Mouse (Mus musculus): Measurements from ENCODE around the gene Tor2a.

Gene Tor2a

DNA sequence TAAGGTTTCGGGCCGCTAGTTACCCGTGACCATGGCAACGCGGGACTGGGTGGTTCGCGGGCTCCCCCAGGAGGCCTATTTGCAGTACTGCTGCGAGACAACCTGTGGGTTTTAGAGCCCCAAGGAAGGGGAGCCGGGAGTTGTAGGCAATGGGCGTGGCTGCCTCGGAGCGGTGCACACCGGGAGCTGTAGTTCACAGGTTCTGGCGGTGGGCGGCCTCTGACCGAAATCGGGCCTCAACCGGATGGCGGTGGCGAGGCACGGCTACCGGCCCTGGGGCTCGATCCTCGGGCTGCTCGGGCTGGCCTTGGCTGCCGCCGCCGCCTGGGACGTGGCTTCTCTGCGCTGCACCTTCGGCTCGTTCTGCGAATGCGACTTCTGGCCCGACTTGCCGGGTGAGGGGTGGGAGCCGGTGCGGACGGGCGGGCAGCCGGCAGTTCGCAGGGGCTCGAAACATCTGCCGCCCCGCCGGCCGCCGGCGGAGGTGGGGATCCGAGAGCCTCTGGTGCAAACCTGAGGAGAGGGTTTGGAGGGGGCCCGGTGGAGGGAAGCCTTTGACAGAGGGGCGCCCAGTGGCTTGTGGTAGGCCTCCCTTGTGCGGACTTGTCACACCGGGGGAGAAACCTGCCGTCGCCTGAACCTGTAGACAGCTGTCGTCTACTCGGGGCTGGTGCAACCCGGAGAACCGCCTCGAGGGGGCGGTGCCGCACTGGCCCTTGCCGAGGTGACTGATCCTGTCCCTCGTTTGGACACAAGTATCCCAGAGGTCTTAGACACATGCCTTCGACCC is at the start of gene Tor2a:
Gene Tor2a, plus strand, starts transcription at position 179 of the 790 bp plus-strand sequence.
- DNase-seq (ENCODE audit: low spot score) = peak; percentile 95

DNA sequence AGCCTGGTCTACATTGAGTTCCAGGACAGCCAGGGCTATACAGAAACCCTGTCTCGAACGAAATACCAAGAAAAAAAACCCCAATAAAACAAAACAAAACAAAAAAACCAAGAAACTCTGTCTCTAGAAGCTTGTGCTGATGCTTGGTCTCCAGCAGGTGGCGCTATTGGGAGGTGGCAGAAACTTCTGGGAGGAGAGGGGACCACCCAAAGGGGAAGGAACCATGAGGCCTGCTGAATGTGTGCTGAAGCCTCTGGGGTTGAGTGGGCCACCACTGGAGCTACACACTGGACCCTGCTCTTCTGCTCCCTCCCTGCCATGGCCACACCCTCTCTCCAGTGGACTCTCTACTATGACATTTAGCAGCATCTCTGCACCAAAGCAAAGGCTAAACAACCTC is 48.4 kb upstream of the Tor2a start:
- peak; percentile 68 for DNase-seq (ENCODE audit: low spot score)

GRCm38 (mm10) chr2:32709521-32710137 is 47.4 kb upstream of the Tor2a start:
- no peak for DNase-seq (ENCODE audit: low spot score)

DNA sequence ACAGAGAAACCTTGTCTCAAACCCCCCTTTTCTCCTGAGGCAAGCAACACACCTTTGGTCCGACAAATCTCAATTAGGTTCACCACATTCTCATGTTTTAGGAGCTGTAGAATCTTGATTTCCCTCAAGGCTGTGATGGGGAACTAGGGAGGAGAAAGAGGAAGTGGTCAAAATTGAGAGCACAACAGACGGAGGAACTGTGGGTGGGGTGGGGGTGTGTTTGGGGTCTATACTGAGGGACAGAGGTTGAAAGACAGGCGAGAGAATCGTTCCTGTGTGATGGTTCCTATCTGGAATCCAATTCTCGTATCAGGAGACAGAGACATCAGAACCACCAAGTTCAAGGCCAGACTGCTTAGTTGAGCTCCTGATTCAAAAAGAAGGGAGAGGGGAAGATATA is 46.6 kb upstream of the Tor2a start:
- DNase-seq (ENCODE audit: low spot score) = no peak

DNA sequence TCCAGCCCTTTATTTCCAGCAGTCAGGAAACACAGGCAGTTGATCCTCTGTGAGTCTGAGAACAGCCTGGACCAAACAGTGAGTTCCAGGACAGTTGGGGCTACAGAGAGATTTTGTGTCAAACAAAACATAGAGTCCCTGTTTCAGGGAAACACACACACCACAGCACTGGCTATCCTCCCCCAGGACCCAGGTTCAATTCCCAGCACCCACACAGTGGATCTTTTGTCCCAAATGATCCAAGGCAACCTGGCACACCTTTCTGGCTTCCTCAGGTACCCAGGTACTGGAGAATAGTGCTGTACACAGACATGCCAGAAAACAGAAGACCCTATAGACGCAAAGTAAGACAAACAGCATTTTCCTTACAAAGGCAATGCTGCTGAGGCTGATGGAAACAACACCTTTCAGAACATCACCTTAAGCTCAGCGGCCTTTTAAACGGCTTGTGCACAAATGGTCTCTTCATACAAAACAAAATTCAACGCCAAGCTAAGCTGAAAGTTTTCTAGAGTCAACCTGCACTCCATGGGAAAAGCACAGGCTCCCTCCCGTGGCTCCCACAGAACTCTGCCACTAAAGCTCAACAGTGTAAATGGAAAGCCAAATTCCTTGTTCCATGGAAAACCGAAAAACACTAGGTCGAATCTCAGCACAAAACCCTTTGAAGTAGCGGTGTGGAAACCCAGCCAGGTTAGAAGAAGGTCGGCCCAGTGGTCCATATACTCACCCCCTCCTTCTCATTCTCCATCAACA is 45.6 kb upstream of the Tor2a start:
- DNase-seq (ENCODE audit: low spot score) = no peak

DNA sequence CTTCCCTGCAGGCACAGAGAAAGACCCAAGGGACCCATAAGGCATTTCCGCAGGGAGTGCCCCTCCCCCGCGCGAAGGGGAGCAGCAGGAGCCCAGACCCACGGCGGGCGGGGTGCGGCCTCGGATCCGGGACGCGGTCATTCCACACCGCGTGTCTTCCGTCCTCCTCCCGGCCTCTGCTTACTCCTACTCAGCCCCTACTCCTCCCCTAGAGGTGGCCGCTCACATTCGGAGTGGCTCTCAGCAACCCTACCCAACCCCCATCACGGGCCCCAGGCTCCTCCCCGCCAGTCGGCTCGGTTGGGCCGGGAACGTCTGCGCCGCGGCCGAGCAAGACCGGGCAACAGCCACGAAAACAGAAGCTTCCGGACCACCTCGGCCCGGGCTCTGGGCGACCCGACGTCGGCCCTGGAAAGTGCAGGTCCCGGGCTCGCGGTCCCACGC is 44.9 kb upstream of the Tor2a start:
- peak; percentile 62 for DNase-seq (ENCODE audit: low spot score)

GRCm38 (mm10) chr2:32712586-32712933 is 44.5 kb upstream of the Tor2a start:
- DNase-seq (ENCODE audit: low spot score) = peak; percentile 95

GRCm38 (mm10) chr2:32712934-32713817 is 43.9 kb upstream of the Tor2a start, which contains the start of gene Cdk9:
Cdk9 (minus strand) TSS chr2:32713076.
- peak; percentile 92 for DNase-seq (ENCODE audit: low spot score)

DNA sequence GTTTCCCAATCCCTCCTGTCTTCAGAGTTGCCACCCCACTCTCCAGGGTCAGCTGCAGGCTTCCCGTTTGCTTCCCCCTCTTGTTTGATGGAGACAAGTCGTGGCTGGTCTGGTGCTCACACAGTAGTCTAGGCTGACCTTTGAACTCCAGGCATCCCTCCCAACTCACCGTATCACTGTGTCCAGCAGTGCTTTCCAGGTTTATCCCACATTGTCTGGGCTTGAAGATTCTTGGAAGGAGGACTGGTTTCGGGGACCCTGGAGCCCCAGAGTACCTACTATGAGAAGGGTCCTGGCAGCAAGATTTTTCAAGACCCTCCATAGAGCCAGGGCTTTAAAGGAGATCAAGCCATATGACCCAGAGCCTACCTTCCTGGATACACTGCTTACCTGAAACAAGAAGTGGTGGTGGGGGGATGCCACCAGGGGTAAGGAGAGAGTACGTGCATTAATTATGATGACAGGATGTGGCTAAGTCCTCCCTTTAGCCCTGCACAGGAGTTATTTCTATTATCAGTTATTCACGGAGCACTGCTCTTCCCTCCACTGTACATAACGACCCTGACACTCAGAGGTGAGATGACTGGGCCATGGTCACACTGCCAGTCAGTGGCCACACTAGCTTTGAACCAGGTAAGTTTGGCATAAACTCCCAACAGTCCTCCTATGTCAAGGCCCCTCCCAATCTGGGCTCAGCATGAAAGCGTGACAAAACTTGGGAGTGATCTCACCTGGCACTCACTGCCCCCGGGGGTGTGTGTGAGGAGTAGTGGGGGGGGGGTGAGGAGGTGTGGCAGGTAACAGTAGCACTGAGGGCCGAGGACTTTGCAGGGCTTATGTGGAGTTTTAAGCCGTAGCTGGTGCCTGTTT is 42.7 kb upstream of the Tor2a start:
- DNase-seq (ENCODE audit: low spot score) = no peak

GRCm38 (mm10) chr2:32714987-32715425 is 42.0 kb upstream of the Tor2a start:
- no peak for DNase-seq (ENCODE audit: low spot score)

DNA sequence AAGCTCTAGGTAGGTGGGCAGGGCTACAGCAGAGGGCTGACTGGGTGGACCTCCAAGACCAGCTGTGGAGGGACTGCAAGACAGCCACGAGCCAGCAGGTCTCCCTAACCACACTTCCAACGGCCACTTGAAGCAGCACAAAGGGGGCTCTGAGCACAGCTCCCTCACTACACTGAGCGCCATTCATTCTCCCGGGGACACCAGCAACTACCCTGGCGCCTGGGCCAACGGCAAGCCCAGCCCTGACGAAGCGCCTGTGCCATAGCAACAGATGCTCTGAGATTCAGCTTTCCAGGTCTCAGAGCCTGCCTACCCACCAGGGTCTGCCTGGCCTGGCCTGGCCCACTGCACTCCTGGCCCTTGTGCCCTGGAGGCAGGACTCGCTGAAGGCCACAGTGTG is 38.3 kb upstream of the Tor2a start:
- DNase-seq (ENCODE audit: low spot score) = no peak

GRCm38 (mm10) chr2:32720053-32720452 is 37.0 kb upstream of the Tor2a start:
- DNase-seq (ENCODE audit: low spot score) = no peak

DNA sequence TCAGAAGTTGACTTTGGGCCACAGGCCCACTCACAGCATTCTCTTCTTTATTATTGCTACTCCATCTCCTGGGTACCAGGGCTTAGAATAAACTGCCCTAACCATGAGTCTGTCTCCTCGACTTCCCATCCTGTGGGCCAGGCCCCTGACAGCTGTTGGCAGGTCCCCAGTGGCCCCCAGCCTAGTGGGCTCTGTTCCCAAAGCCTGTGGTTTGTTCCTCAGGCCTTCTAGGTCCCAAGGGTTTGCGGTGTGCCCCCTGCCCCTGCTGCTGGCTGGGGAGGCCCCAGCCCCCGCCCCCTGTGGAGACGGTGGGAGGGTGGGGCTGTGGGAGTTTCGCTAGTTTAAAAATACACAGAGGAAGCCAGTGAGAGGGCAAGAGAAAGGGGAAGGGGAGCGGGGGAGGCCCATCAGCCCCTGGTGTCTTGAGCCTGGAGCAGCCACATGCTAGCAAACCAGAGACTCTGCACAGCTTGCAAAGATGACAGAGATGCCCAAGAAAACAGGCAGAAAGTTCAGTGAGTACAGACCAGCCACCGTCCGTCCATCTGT is 36.3 kb upstream of the Tor2a start, which contains the start of gene Sh2d3c:
Gene Sh2d3c, plus strand, starts transcription at position 375 of the 549 bp plus-strand sequence.
- no peak for DNase-seq (ENCODE audit: low spot score)

- DNase-seq (ENCODE audit: low spot score) = no peak
These were observed 35.0 kb upstream of the Tor2a start for GRCm38 (mm10) chr2:32722046-32722445.

- no peak for DNase-seq (ENCODE audit: low spot score)
These were observed 34.5 kb upstream of the Tor2a start for GRCm38 (mm10) chr2:32722581-32722980.

- no peak for DNase-seq (ENCODE audit: low spot score)
These were observed 32.9 kb upstream of the Tor2a start for GRCm38 (mm10) chr2:32724149-32724548.

GRCm38 (mm10) chr2:32724832-32725790 is 31.9 kb upstream of the Tor2a start:
- no peak for DNase-seq (ENCODE audit: low spot score)

GRCm38 (mm10) chr2:32727435-32727834 is 29.6 kb upstream of the Tor2a start:
- DNase-seq (ENCODE audit: low spot score) = peak; percentile 77

DNA sequence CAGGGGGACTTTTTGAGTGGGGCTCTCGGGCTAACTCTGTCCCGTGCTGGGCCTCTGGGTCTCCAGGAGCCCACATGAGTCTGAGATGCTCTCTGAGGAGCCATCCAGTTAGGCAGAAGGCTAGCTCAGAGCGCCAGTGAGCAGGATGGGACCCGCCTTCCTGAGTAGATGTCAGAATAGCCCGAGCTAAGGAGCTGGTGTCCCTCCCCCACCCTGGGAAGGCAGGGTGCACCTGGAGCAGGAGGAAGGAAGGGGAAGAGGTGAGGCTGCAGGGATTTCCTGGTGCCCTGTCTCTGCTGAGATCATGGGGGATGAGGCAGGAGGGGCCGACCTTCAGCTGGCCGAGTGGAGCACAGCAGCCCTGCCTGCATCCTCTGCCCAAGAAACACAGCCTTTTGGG is 28.6 kb upstream of the Tor2a start:
- no peak for DNase-seq (ENCODE audit: low spot score)
